Mouse (Mus musculus) kidney, adult 2 months (tissue): ENCODE measurements around the gene Gm45140. TPM values are rescaled to one million over a fixed set of nuclear protein-coding genes. Genes with fewer than 3 reads are reported as not detected.
A peak's percentile ranks its signal among the peaks of the same experiment; 100 is the strongest.

ENCODE experiments used
- DNase-seq: peaks from one replicate; pipeline ENCODE4 v3.0.0; 2021
- H3K27ac ChIP-seq: fragments of 200-500 bp; 2 replicates; pipeline ENCODE4 v1.5.1; 2012; ENCODE audit warnings: low read depth, low read length, control low read depth, inconsistent platforms; ENCODE audit not compliant: insufficient read depth
- H3K27me3 ChIP-seq: fragments of 200-500 bp; replicated peaks from 2 replicates; pipeline ENCODE4 v1.6.1; 2012; ENCODE audit warnings: mild to moderate bottlenecking, moderate library complexity, low read length, inconsistent platforms; ENCODE audit not compliant: control insufficient read depth, insufficient read depth
- H3K36me3 ChIP-seq: fragments of 200-500 bp; 2 replicates; pipeline ENCODE4 v1.6.1; 2012; ENCODE audit warnings: mild to moderate bottlenecking, moderate library complexity, low read length, inconsistent platforms; ENCODE audit not compliant: control insufficient read depth, insufficient read depth
- H3K4me1 ChIP-seq: fragments of 200-500 bp; 2 replicates; pipeline ENCODE4 v1.6.1; 2011; ENCODE audit warnings: low read length; ENCODE audit not compliant: control insufficient read depth, insufficient read depth
- H3K4me3 ChIP-seq: fragments of 200-500 bp; 2 replicates; pipeline ENCODE4 v1.5.1; 2011; ENCODE audit warnings: mild to moderate bottlenecking, low read depth, low read length, control low read depth; ENCODE audit not compliant: insufficient read depth
- CTCF ChIP-seq: fragments of 200-500 bp; conservative IDR thresholded peaks from 2 replicates; pipeline ENCODE4 v1.5.1; 2011; ENCODE audit warnings: low read depth, mild to moderate bottlenecking, control low read depth, low read length, moderate library complexity, mixed read lengths; ENCODE audit not compliant: insufficient read depth, insufficient read length
- POLR2A ChIP-seq: fragments of 200-500 bp; IDR thresholded peaks from one replicate; pipeline ENCODE4 v1.6.1; 2011; ENCODE audit warnings: low read depth, low read length, control low read depth
- WGBS: fragments of 180-500 bp; shearing (Covaris S2); methylation state at CpG from one replicate; pipeline ENCODE4 v1.1.7; 2018; 5-methylcytosine and 5-hydroxymethylcytosine counted together
- polyA plus RNA-seq: library from polyadenylated mRNA; depleted of rRNA; stranded (reverse); fragments of >200 nt; gene quantifications from 2 replicates; pipeline ENCODE4 v1.2.3, GENCODE M21; 2012

Gm45140 gene
- polyA plus RNA-seq, 1 experiment: 0.77 TPM

DNA sequence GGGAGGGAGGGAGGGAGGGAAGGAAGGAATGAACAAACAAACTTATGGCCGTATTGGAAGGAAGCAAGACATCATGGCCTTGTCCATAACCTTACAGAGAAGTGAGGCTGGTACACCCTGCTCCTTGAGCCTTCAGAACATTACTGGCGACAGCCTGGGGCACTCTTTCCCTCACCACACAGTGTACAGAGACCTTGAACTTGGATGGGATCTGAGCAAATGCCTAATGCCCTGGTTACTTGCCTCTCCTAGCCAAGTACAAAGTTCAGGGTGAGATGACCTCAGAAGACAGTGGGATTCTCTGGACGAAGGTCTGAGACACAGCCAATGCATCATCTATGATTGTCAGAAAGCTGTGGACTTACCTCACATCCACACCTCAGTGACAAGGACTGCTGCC lies 75.7 kb downstream of the Gm45140 start:
- no peak overlapping the region for H3K27ac ChIP-seq
- TF ChIP-seq POLR2A (no peak), CTCF (no peak)
- no peaks in the 10 kb centered on the region for H3K27me3 ChIP-seq
- peak; percentile 49 for DNase-seq
- 29% methylated on average over 3 of the region's 3 CpGs for WGBS
- H3K4me1 ChIP-seq: peaks cover 7% of the 10 kb centered on the region
- H3K36me3 ChIP-seq: no peaks in the 10 kb centered on the region
- H3K4me3 ChIP-seq: no peak overlapping the region

DNA sequence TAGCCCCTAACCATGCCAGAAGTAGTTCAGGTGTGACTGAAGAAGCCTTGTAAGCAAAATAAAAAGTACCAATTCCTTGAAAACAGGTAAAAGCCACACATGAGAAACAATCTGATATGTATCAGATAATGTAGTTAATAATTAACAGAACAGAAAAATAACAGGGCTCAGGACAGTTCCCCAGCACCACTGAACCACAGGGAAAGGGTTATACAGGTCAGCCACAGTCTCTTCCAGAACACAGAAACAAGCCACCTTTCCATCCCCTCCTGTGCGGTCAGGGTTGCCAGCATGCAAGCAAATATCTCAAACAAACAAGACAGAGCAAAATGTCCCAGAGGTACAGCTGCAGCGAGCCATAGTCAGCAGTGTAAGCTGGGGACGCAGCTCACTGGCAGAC lies 76.2 kb downstream of the Gm45140 start:
- TF ChIP-seq CTCF (no peak), POLR2A (no peak)
- H3K4me3 ChIP-seq: no peak overlapping the region
- H3K27ac ChIP-seq: peak overlapping the region; percentile 11; the same call in 1 of the 2 replicates
- 42% methylated on average over 3 of the region's 3 CpGs for WGBS
- no peaks in the 10 kb centered on the region for H3K36me3 ChIP-seq
- H3K27me3 ChIP-seq: no peaks in the 10 kb centered on the region
- H3K4me1 ChIP-seq: peaks cover 7% of the 10 kb centered on the region
- DNase-seq: no peak

DNA sequence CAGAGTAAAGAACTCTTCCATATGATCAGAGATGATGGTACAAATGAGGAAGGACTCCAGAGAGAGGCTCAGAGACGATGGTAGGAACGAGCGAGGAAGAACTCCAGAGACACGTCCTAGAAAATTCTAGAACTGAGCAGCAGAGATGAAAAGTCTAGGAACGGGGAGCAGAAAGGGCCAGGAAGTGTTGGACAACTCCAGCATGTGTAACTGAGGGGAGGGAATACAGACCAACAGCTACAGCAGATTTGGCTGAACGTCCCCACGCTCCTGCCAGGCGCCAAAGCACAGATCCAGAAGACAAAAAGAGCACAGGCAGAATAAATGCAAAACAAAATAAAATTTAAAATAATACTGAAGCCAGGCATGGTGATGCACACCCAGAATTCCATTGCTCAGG lies 78.7 kb downstream of the Gm45140 start:
- DNase-seq: no peak
- H3K4me3 ChIP-seq: no peak overlapping the region
- TF ChIP-seq CTCF (no peak), POLR2A (no peak)
- no peak overlapping the region for H3K27ac ChIP-seq
- WGBS: 96% methylated on average over 8 of the region's 8 CpGs
- no peaks in the 10 kb centered on the region for H3K36me3 ChIP-seq
- H3K4me1 ChIP-seq: peaks cover 7% of the 10 kb centered on the region
- no peaks in the 10 kb centered on the region for H3K27me3 ChIP-seq

DNA sequence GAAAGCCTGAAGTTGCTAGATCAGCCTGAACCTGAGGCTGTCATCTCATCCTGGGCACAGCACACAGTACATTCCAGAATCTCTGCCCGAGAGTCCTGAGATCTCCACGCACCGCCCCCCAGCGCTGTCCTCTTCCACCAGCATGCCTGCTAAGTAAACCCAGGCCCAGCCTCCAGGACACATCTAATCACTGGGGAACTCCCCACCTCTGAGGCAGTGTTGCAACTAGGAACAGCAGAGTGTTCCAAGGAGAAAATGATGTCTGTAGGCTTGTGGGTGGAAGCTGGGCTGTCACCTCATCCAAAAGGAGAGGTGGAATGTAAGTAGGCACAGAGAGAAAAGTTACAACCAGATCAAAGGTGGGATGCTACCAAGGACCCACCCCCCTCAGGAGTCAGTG lies 80.4 kb downstream of the Gm45140 start:
- no peaks in the 10 kb centered on the region for H3K27me3 ChIP-seq
- no peak overlapping the region for H3K27ac ChIP-seq
- WGBS: 96% methylated on average over 4 of the region's 4 CpGs
- no peak overlapping the region for H3K4me3 ChIP-seq
- peaks cover 7% of the 10 kb centered on the region for H3K4me1 ChIP-seq
- H3K36me3 ChIP-seq: no peaks in the 10 kb centered on the region
- TF ChIP-seq POLR2A (no peak), CTCF (no peak)
- no peak for DNase-seq

DNA sequence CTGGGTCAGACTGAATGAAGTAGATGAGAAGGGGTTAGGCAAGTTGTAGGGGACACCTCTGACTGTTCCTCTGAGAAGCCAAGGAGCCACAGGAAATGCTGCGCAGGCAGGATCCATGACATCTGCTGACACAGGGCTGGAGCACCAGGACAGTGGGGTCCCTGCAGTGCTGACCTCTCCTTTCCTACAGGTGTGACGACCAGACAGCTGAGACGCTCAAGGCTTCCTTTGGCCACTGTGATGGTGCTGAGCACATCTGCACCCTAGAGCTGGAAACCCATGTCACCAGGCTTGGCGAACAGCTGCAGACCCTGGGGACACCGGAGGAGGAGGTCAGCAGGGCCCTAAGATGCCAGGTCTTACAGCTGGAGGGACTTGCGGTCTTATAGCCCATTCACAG lies 84.0 kb downstream of the Gm45140 start:
- Histone ChIP-seq H3K4me1 (no peaks in the 10 kb centered on the region), H3K36me3 (no peaks in the 10 kb centered on the region), H3K27ac (no peak overlapping the region), H3K4me3 (no peak overlapping the region), H3K27me3 (no peaks in the 10 kb centered on the region)
- TF ChIP-seq POLR2A (no peak), CTCF (no peak)
- 89% methylated on average over 6 of the region's 6 CpGs for WGBS
- DNase-seq: no peak

DNA sequence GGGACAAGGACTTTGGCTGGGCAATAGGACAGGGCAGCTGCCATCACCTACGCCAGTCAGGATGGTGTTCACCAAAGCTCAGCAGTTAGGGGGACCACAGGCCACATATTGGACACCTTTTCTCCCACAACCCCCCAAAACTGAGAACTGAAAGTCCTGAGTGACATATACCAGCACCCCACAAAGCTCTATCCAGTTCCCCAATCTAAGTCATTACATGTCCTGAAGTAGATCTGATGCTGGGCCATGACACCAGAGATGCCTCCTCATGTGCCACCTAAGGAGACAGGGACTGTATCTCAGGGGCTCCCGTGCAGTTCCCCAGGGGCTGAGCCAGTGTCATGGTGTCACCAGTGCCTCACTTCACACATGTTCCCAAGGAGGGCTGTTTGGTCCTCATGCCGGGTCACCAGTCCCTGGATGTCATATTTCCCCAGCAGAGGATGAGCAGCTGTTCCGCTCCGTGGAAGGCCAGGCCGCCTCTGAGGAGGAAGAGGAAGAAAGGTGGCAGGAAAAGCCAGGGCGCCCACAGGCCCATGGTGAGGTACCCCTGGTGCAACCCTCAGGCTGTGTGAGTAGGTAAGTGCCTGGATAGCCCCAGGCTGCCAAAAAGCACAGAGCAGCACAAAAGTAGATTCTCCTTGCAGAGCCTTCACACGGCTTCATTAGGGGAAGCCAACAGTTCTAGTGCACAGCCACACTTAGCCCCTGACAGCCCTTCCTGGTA lies 85.2 kb downstream of the Gm45140 start:
- no peak for DNase-seq
- Histone ChIP-seq H3K27ac (no peak overlapping the region), H3K4me3 (no peak overlapping the region), H3K27me3 (no peaks in the 10 kb centered on the region), H3K36me3 (no peaks in the 10 kb centered on the region), H3K4me1 (no peaks in the 10 kb centered on the region)
- no peak for TF ChIP-seq CTCF
- no peak for TF ChIP-seq POLR2A
- WGBS: 85% methylated on average over 8 of the region's 8 CpGs

DNA sequence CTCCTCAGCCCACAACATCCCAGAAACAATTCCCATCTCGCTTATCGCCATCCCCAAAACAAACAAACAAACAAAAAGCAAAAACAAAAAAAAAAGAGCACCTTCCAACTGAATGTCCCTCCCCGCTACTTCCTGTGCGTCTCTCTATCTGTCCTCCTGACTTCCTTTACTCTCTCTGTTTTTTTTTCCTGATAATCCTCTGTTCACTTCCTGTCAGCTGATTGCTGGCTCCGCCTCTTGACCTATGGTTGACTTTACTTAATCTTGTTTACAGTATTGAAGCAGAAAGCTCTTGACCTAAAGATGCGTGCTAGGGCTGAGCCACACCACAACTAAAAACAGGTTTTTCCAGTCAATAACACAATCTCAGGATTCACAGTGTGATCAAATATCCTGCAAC lies 87.1 kb downstream of the Gm45140 start:
- TF ChIP-seq POLR2A: no peak
- TF ChIP-seq CTCF: no peak
- no peak overlapping the region for H3K4me3 ChIP-seq
- H3K27ac ChIP-seq: no peak overlapping the region
- H3K4me1 ChIP-seq: no peaks in the 10 kb centered on the region
- WGBS: 86% methylated on average over 6 of the region's 6 CpGs
- no peak for DNase-seq
- no peaks in the 10 kb centered on the region for H3K36me3 ChIP-seq
- H3K27me3 ChIP-seq: no peaks in the 10 kb centered on the region

DNA sequence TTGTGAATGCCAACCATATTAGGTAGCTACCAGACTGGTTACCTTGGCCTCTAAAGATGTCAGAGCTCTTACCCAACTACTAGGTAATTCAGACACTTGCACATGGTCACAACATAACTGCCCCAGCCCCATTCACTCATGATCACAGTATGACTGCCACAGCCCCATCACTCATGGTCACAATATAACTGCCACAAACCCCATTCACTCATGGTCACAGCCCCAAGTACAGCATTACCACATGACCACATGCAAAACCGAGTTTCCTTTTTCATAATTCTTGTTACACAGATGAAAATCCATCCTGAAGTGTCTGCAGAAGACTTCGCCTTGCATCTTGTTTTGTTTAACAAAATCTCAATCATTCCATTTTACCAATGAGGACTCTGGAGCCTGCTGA lies 87.5 kb downstream of the Gm45140 start:
- Histone ChIP-seq H3K4me1 (no peaks in the 10 kb centered on the region), H3K27ac (no peak overlapping the region), H3K27me3 (no peaks in the 10 kb centered on the region), H3K36me3 (no peaks in the 10 kb centered on the region), H3K4me3 (no peak overlapping the region)
- DNase-seq: no peak
- WGBS: 86% methylated on average over 2 of the region's 2 CpGs
- TF ChIP-seq CTCF: no peak
- TF ChIP-seq POLR2A: no peak
